Mouse (Mus musculus): ENCODE data around the gene Klk1b8.
"Not testable (repeated sequence)": the region's sequence is repeated elsewhere in the genome, so short reads cannot be mapped to it uniquely, and the experiment has no call there.

Klk1b8 gene

DNA sequence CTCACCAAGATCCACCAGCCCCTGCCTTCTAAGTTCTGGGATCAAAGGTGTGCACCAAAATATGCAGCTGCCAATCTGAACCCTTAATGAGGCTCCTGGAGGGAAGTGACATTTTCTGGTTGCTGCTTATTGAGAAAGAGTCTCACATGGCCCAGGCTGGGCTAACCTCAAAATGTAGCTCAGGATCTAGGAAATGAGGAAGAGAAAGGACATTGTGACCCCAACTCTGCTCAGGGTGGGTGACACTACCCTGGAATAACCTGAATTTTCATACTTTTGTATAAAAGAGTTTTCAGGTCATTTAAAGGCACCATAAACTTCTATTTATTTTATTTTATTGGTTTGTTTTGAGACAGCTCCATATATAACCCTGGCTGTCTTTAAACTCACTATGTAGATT, 35.2 kb downstream of the Klk1b8 start:
- in situ Hi-C loops (cut with MboI; ENCODE audit: unreplicated experiment in 2 of 2), result no loop called here

GRCm38 (mm10) chr7:43994821-43995220, 44.4 kb downstream of the Klk1b8 start:
- in situ Hi-C loops (cut with MboI; ENCODE audit: unreplicated experiment in 2 of 2), result not testable (repeated sequence)

DNA sequence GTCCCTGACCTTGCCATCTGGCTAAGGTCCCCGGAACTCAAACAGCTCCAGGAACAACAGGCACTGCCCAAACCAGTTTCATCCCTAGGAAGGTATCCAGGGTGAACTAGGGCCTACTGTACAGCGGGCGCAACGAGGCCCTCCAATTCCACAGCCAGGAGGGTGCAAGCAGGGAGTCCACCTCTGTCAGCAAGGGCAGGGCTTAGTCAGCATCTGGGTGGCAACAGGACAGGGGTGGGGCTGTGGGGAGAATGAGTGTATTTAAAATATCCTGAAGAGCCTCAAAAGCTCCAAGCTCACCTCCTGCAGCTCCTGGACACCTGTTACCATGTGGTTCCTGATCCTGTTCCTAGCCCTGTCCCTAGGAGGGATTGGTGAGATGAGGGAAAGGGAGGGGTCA, 45.1 kb downstream of the Klk1b8 start, which contains the start of gene Klk1b11:
Gene Klk1b11, plus strand, starts transcription at position 301 of the 400 bp plus-strand sequence.
- in situ Hi-C loops (cut with MboI; ENCODE audit: unreplicated experiment in 2 of 2), result not testable (repeated sequence)

Measured in v-Abl transformed pro-B cells (cell line).